Mouse (Mus musculus): ENCODE results near the gene Epop. TPM values are rescaled to one million over a fixed set of nuclear protein-coding genes. Genes with fewer than 3 reads are reported as not detected.
"Not testable (repeated sequence)": the region's sequence is repeated elsewhere in the genome, so short reads cannot be mapped to it uniquely, and the experiment has no call there.

Gene Epop
- polyA plus RNA-seq, 1 experiment from 2014 or later: 3.5 TPM

- Histone ChIP-seq H3K4me2 (replicated peaks; ENCODE audit: low read depth, low read length) (no peak overlapping the region), H3K9ac (replicated peaks; ENCODE audit: low read depth) (no peak overlapping the region), H3K9me3 (ENCODE audit: low read length) (no peaks in the 10 kb centered on the region), H3K36me3 (ENCODE audit: insufficient read depth, low read length) (no peaks in the 10 kb centered on the region), H3K4me3 (ENCODE audit: low read depth, low read length) (no peak overlapping the region), H3K27me3 (replicated peaks; ENCODE audit: insufficient read depth, low read length) (no peaks in the 10 kb centered on the region), H3K27ac (ENCODE audit: low read length) (no peak overlapping the region), H3K4me1 (ENCODE audit: insufficient read depth, low read depth, low read length) (no peaks in the 10 kb centered on the region)
- 44% methylated on average over 5 of the region's 5 CpGs for WGBS
- ATAC-seq (no peak), DNase-seq (ENCODE audit: low spot score) (no peak)
- TF ChIP-seq CTCF (IDR thresholded peaks at IDR 0.05) (no peak), EP300 (IDR thresholded peaks at IDR 0.05) (no peak)
Measured at GRCm38 (mm10) chr11:97650341-97650740, 20.8 kb upstream of the Epop start.

GRCm38 (mm10) chr11:97648541-97648940 lies 19.0 kb upstream of the Epop start:
- H3K36me3 ChIP-seq (ENCODE audit: insufficient read depth, low read length); DNase-seq (ENCODE audit: low spot score); H3K9ac ChIP-seq (replicated peaks; ENCODE audit: low read depth); H3K9me3 ChIP-seq (ENCODE audit: low read length); H3K4me2 ChIP-seq (replicated peaks; ENCODE audit: low read depth, low read length); H3K27ac ChIP-seq (ENCODE audit: low read length); H3K4me1 ChIP-seq (ENCODE audit: insufficient read depth, low read depth, low read length); H3K4me3 ChIP-seq (ENCODE audit: low read depth, low read length); H3K27me3 ChIP-seq (replicated peaks; ENCODE audit: insufficient read depth, low read length); ATAC-seq: not testable (repeated sequence)
- 82% methylated on average over 4 of the region's 4 CpGs for WGBS

- no peaks in the 10 kb centered on the region for H3K4me1 ChIP-seq (ENCODE audit: insufficient read depth, low read depth, low read length)
- H3K4me3 ChIP-seq (ENCODE audit: low read depth, low read length): no peak overlapping the region
- 4% methylated on average over 6 of the region's 6 CpGs for WGBS
- TF ChIP-seq CTCF (IDR thresholded peaks at IDR 0.05) (peak; percentile 84), EP300 (IDR thresholded peaks at IDR 0.05) (no peak; the same call in 1 of the 2 replicates)
- H3K9ac ChIP-seq (replicated peaks; ENCODE audit: low read depth): no peak overlapping the region
- no peak overlapping the region for H3K4me2 ChIP-seq (replicated peaks; ENCODE audit: low read depth, low read length)
- peak; percentile 88 for ATAC-seq
- H3K27me3 ChIP-seq (replicated peaks; ENCODE audit: insufficient read depth, low read length): no peaks in the 10 kb centered on the region
- peak; percentile 90 for DNase-seq (ENCODE audit: low spot score)
- no peaks in the 10 kb centered on the region for H3K9me3 ChIP-seq (ENCODE audit: low read length)
- H3K36me3 ChIP-seq (ENCODE audit: insufficient read depth, low read length): no peaks in the 10 kb centered on the region
- no peak overlapping the region for H3K27ac ChIP-seq (ENCODE audit: low read length)
Measured at GRCm38 (mm10) chr11:97644834-97645233, 15.3 kb upstream of the Epop start.

GRCm38 (mm10) chr11:97643380-97644055 lies 14.0 kb upstream of the Epop start:
- DNase-seq (ENCODE audit: low spot score): no peak
- Histone ChIP-seq H3K4me1 (ENCODE audit: insufficient read depth, low read depth, low read length) (no peaks in the 10 kb centered on the region), H3K27me3 (replicated peaks; ENCODE audit: insufficient read depth, low read length) (no peaks in the 10 kb centered on the region), H3K4me3 (ENCODE audit: low read depth, low read length) (no peak overlapping the region), H3K4me2 (replicated peaks; ENCODE audit: low read depth, low read length) (no peak overlapping the region), H3K9ac (replicated peaks; ENCODE audit: low read depth) (no peak overlapping the region), H3K9me3 (ENCODE audit: low read length) (no peaks in the 10 kb centered on the region), H3K27ac (ENCODE audit: low read length) (no peak overlapping the region), H3K36me3 (ENCODE audit: insufficient read depth, low read length) (no peaks in the 10 kb centered on the region)
- no peak for TF ChIP-seq CTCF (IDR thresholded peaks at IDR 0.05)
- TF ChIP-seq EP300 (IDR thresholded peaks at IDR 0.05): no peak
- WGBS: 69% methylated on average over 8 of the region's 8 CpGs
- no peak for ATAC-seq

- DNase-seq (ENCODE audit: low spot score): no peak
- TF ChIP-seq EP300 (IDR thresholded peaks at IDR 0.05) (no peak), CTCF (IDR thresholded peaks at IDR 0.05) (peak; percentile 36)
- H3K9ac ChIP-seq (replicated peaks; ENCODE audit: low read depth): no peak overlapping the region
- no peak overlapping the region for H3K4me2 ChIP-seq (replicated peaks; ENCODE audit: low read depth, low read length)
- WGBS: 42% methylated on average over 2 of the region's 2 CpGs
- no peak for ATAC-seq
- H3K9me3 ChIP-seq (ENCODE audit: low read length): no peaks in the 10 kb centered on the region
- H3K27ac ChIP-seq (ENCODE audit: low read length): no peak overlapping the region
- H3K27me3 ChIP-seq (replicated peaks; ENCODE audit: insufficient read depth, low read length): no peaks in the 10 kb centered on the region
- no peaks in the 10 kb centered on the region for H3K36me3 ChIP-seq (ENCODE audit: insufficient read depth, low read length)
- no peaks in the 10 kb centered on the region for H3K4me1 ChIP-seq (ENCODE audit: insufficient read depth, low read depth, low read length)
- no peak overlapping the region for H3K4me3 ChIP-seq (ENCODE audit: low read depth, low read length)
Measured at GRCm38 (mm10) chr11:97642746-97643145, 13.2 kb upstream of the Epop start.

GRCm38 (mm10) chr11:97641668-97642067 lies 12.2 kb upstream of the Epop start:
- TF ChIP-seq EP300 (IDR thresholded peaks at IDR 0.05) (no peak), CTCF (IDR thresholded peaks at IDR 0.05) (no peak)
- Histone ChIP-seq H3K36me3 (ENCODE audit: insufficient read depth, low read length) (no peaks in the 10 kb centered on the region), H3K27ac (ENCODE audit: low read length) (no peak overlapping the region), H3K4me3 (ENCODE audit: low read depth, low read length) (no peak overlapping the region), H3K9me3 (ENCODE audit: low read length) (no peaks in the 10 kb centered on the region), H3K4me1 (ENCODE audit: insufficient read depth, low read depth, low read length) (no peaks in the 10 kb centered on the region), H3K4me2 (replicated peaks; ENCODE audit: low read depth, low read length) (no peak overlapping the region), H3K9ac (replicated peaks; ENCODE audit: low read depth) (no peak overlapping the region), H3K27me3 (replicated peaks; ENCODE audit: insufficient read depth, low read length) (no peaks in the 10 kb centered on the region)
- 47% methylated on average over 8 of the region's 8 CpGs for WGBS
- DNase-seq (ENCODE audit: low spot score) (no peak), ATAC-seq (no peak)
